Mouse (Mus musculus) layer of hippocampus, postnatal 14 days (tissue): ENCODE results near the gene Necab3. TPM values are rescaled to one million over a fixed set of nuclear protein-coding genes. Genes with fewer than 3 reads are reported as not detected.

Experiments used
- DNase-seq, 2 experiments: peaks; one replicate each; pipeline ENCODE4 v3.0.0; 2021 to 2022; ENCODE audit warnings: low spot score in 2 of 2, mixed read lengths in 1 of 2
- total RNA-seq, 2 experiments: library from RNA; stranded (reverse); gene quantifications; 2 replicates each; pipeline ENCODE4 v1.2.3; 2021

The Necab3 gene
- total RNA-seq, 2 experiments from 2014 or later: 27.7 to 28.0 TPM

DNA sequence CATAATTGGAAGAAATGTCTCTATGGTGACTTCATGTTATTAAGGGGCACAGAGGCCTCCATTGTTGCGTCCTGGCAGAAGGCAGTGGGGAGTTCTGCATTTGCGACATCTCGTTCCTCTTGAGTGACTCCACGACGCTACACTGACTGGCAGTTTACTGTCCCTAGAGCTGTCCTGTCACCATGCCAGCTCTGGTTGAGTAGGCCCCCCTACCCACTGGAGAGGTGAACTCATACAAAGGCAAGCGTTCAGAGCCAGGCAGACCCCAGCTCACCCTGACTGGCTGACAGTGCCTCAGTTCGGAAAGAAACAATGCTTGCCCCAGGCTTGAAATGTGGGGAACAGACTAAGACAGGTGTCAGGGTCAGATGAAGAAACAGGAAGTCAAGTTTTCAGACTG lies 15.6 kb upstream of the Necab3 start:
- DNase-seq: no peak

DNA sequence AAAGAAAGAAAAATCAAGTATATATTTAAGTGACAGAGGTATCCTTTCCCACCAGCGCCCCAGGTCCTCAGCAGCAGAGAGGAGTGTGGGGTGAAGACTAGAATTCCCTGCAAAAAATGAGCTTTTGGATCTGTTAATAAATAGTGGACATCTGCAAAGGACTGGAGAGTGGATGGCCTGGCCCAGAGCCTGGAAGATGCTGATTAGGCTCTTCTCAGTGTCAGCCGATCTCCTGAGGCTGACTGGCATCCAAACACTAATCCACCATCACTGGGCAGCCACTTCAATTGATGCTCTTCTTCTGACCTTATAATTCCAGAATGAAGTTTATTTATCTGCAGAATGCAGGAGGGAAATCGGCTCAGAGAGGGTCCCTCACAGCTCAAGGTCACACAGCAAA lies 14.3 kb upstream of the Necab3 start:
- no peak for DNase-seq

DNA sequence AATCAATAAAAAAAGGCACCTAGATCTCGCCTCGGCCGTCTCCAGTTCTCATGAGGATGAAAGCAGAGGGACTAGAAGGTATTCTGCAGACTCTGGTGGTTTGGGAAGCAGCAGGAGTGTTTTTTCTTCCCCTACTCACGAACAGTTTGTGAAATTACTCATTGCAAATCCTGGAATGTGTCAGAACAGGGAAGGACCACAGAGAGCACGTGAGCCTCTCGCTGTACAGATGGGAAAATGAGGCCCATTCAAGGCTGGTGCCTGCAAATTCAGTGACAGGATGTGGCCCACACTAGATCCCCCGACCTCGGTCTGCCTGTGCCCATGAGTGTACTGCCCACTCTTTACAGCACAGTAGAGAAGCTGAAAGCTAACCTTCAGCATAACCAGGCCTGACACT lies 13.3 kb upstream of the Necab3 start:
- peak in 1 of 2 experiments; percentile 40 for DNase-seq

DNA sequence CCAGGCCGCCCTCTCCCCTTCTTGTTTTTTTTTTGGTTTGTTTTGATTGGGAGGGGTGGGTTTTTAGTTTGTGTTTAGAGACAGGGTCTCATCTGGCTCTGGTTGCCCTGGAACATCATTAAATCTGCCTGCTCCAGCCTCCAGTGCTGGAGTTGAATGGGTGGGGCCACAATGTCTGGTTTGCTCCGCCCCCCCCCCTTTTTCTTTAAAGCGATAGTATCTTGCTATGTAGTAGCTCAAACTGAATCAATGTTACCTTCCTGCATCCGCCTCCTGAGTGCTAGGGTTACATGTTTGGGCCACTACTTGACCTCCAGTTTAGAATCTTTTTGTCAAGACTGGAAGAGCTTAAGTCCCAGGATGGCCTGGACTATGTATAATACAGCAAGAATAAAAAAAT lies 12.6 kb upstream of the Necab3 start:
- no peak for DNase-seq

DNA sequence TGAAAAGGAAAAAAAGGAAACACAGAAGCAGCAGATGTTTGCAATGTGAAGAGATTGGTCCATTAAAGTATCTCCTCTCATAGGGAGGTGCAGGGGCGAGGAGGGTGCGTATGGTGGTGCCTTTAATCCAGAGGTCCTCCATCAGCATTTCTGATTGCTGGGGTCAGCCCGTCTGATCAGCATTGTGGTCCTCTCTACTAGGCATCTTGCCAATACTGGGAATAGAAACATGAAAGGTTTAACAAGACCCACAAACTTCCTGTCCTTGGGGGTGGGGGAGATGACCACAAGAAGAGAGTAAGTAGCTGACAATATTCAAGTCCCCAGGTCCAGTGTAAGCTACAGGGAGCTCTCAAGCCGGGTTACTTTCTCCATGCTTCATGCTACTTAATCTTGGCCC lies 12.0 kb upstream of the Necab3 start:
- no peak for DNase-seq

DNA sequence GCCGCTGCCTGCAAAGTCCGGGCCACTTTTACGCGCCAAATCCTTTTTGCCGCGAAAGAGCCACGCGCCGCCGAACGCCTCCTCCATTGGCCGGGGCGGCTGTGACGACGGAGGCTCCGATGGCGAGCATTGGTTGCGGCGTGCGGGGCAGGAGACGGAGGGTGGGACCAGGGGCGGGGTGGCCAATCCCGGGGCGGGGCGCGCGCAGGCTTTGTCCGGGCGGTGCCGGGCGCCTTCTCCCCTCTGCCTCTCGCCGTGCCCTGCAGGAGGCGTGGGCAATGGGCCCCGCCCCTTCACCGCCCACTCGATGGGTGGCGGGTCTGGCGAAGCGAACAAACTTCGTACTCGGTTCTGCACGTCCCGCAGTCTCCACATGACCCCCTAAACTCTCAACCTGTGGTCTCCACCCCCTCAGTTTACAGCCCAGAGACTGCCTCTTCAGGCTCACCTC lies 11.2 kb upstream of the Necab3 start, which contains the start of gene E2f1:
Gene E2f1, minus strand, starts transcription at position 57 of the 451 bp plus-strand sequence.
- peak; percentile 90 to 95 for DNase-seq

DNA sequence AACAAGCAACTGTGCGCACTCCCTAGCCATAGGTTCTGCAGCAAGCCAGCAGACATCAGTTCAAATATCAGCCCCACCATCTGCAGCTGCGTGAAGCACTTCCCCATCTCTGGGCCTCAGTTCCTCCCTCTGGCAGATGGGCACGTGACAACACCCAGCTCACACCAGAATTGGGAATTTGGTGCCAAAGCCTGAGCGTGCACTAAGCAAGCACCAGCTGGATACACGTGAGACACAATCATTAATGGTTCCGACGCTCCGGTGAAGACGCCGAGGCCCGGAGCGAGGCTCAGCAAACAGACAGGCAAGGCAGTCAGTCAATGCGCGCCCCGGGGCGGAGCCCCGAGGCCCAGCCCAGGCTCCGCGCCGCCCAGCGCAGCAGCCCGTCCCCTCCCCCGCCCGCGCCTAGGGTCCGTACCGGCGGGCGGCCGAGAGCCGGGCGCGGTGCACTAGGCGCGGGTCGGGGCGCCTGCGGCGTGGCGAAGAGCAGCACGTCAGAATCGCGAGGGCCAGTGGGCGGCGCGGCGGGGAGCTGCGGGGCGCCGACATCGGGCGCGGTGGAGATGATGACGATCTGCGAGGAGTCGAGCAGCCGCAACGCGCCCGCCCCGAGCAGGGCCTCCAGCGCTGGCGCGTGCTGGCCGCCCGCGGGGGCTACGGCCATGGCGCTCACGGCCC lies 10.5 kb upstream of the Necab3 start:
- peak in 1 of 2 experiments; percentile 57 for DNase-seq

DNA sequence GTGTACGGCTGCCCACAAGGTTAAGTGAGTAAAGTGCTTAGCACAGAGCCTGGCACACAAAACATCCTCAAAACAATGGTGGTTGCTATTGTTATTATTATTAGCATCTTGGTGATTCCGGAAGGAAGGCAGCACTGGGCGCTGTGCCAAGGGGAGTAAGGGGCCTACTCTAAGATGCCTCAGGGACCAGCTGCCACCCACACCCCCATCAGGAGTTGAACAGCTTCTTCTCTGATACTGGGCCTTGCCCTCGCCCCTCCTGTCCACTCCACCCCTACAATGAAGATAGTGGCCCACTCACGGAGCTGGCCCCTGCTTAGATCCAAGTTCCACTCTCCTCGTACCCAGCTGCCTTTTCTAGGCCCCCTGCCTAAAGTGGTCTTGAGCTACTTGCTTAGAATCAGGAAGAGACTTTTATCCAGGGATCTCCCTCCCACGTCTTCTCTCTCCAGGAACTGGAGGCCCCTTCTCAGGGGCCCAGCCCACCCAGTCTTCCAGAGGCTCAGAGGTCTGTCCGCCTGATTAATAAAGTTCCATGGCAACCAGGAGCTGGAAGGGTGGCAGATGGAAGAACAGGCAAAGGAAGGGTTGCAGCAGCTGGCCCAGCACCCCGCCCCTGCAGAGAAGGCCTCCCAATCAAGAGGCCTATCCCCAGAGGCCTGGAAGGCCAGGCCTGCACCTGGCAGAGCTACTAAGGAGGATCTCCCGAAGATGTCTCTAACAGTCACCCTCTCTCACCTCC lies 9.8 kb upstream of the Necab3 start:
- no peak for DNase-seq

DNA sequence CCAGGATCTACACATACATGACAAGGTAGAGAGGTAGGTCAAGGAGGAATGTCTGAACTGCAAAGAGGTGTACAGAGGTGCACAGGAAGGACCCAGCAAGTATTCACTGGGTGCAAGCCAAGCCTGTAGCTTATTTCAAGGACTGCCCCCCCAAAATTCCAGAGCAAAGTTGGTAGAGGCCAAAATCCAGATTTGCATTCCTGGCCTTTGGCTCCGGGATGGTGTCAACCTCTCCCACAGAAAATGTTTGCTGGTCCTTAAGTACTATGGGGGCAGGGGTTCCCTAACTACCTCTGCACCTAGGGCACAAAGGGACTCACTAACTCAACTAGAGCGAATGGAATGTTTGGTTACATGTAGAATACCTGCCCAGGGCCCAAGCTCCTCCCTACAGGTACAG lies 9.1 kb upstream of the Necab3 start:
- no peak for DNase-seq

DNA sequence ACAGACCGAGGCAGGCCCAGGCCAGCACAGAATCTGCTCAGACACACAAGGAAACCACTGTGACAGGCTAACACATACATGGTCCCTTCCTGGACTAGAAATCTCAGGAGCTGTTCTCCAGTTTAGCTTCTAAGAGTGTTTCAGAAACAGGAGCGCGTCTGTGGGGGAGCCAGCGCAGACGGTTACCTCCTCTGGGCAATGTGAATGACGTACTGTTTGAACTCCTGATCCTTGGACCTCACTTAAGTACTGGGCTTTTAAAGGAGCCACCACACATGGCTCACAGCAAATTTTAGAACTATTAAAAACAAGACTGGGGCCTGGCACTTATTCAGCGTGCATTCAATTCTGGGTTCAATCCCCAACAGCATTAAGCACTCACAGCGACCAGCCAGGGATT lies 8.0 kb upstream of the Necab3 start:
- DNase-seq: no peak

DNA sequence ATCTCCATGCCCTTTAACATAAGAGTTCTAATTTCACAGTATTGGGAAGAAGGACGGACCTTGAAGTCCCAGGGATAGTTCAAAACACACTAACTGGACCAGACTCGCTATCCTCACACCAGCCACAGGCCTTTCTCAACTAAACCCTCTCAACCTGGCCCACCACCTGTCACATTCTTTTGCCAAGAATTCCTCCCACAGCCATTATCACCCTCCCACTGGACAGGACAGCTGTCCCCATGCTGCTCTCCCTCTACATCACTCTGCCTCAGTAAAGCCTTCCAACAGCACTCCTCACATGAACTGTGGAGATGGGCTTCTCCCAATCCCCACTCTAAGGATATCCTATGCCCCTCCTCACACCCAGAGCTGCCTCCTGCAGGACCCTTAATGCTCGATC lies 6.9 kb upstream of the Necab3 start:
- no peak for DNase-seq

DNA sequence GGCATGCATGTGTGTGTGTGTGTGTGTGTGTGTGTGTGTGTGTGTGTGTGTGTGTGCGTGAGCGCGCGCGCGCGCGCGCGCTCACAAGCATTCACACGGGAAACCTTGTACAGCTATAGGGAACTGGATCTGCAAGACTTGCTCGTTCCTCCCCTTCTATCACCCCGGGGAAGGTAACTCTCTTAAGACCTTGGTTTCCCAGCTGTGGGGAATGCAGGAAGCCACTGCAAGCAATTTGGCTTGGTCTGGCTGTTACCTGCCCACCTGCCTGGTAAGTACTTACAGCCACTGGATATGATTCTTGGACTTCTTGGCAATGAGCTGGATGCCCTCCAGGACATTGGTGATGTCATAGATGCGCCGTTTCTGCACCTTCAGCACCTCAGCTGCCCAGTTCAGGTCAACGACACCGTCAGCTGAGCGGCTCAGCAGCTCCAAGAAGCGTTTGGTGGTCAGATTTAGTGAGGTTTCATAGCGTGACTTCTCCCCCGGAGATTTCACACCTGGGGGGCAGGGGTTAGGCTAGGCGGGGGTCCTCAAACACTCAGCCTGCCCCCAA lies 5.0 kb upstream of the Necab3 start:
- no peak for DNase-seq

DNA sequence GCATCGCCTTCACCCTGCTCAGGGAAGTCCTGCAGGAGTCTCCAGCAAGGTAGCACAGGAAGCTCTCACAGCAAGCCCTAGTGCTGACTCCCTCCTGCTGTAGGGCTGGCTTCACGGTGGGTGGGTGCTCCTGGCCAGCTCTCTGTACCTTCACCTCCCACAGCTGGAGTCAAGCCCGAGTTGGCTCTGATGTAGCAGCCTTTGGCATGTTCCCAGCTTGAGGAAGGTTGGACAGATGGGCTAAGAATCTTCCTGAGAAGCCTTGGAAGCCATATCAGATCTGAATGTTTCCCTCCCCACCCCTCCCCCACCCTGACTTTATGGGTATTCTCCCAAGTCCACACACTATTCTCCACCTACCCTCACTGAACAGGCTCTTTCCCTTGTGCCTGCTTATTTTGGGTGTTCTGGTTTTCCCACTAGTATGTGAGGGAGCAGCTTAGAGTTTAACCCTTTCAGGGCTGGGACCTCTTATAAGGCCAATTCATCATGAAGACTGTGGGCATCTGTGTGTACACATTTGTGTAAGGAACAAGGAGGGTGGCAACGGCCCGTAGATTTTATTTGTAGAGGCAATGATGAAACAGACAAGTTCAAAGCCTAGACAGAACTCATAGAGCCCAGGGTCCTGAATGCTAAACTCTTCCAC lies 1.4 kb downstream of the Necab3 start:
- no peak for DNase-seq

DNA sequence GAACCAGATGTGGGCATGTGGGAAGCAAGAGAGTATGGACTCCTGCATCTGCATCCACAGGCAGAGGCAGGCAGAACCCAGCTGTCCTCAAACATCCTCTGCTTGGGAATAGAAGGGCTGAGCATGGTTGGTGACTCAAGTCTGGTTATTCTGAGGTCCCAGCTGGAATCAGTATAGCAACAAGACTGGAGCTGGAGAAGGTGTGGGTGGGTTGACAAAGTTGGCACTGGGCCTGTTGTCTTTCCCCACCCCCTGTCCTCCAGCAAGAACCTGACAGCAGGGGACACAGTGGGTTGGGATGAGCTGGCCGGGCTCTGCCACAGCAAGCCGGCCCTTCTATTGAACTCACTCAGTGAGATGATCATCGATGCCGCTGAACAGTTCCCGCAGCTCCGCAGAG lies 3.5 kb downstream of the Necab3 start:
- no peak for DNase-seq

DNA sequence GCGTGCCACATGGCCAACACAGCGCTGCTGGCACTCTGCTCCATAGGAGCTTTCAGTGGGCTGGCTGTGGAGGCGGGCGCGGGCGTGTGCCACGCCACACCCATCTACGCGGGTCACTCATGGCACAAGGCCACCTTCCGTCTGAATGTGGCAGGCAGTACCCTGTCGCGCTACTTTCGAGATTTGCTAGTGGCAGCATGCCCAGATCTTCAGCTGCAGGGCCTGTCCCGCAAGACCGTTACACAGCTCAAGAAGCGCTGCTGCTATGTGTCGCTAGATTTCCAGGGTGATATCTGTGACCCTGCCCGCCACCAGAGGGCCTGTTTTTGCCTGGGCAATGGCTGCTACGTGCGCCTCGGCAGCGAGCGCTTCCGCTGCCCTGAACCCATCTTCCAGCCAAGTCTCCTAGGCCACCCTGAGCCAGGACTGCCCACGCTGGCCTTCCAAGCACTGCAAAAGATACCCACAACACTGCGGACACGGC lies 6.2 kb downstream of the Necab3 start:
- peak; percentile 74 to 76 for DNase-seq

DNA sequence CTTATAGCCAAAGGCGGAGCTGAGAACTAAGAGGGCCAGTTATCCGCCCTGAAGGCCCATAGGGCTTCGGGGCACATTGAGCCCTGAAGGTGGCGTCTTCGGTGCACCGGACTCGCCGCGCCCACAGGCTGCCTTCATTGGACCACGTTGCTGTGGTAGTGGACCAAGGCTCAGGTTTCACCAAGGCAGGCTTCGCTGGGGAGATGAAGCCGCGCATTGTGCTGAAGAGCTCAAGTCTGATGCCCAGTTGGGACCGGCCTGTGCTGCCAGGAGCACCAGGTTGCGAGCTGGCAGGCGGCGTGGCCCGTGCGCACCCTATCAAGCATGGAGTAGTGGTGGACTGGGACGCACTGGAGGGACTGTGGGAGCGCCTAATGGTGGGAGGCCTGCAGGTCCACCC lies 6.8 kb downstream of the Necab3 start:
- DNase-seq: no peak

DNA sequence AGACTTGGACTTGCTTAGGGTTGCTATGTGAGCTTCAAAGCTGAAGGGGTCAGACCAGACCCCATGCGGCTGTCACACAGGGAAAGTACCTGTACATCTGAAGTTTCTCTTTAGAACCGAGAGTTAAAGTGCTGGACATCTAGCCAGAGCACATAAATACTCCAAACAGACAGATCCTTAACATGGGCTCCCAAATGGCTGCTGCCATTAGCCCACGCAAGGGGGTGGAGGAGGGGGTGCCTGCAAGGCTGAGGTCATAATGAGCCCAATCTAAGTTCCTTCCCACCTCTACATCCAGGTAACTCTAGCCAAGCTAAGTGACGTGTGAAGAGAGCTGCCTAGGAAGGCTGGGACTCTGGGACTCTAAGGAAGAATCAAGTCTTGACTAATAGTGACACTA lies 7.2 kb downstream of the Necab3 start, which contains the start of gene Actl10:
Gene Actl10, plus strand, starts transcription at position 301 of the 400 bp plus-strand sequence.
- DNase-seq: no peak

DNA sequence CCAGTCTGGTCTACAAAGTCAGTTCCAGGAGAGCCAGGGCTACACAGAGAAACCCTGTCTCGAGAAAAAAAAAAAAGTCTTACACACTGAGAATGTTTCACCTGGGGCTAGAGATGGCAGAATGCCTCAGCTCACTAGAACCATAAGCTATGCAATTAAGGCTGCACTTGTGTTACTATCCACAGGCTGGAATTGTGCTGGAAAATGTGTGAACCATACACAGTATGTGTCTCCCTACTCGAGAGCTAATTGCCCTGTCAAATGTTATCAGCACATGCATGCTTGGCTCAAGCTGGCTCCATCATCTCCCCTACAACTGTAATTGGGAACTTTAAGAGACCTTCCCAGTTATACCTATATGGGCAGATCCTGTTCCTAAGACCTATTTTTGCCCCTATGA lies 7.8 kb downstream of the Necab3 start:
- no peak for DNase-seq

DNA sequence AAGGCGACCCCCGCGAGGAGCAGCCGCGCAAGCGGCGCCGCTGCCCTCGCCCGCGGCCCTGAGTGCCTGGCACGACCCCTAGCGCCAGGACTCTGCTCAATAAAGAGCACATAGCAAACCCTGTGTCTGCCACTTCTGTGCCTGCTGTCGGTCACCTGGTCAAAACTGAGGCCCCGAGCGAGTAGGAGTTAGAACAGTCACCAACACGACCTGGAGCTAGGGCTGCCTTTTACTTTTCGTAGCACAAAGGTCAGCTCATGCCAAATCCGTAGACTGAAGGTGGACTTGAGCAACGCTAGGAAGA lies 8.9 kb downstream of the Necab3 start:
- DNase-seq: no peak

DNA sequence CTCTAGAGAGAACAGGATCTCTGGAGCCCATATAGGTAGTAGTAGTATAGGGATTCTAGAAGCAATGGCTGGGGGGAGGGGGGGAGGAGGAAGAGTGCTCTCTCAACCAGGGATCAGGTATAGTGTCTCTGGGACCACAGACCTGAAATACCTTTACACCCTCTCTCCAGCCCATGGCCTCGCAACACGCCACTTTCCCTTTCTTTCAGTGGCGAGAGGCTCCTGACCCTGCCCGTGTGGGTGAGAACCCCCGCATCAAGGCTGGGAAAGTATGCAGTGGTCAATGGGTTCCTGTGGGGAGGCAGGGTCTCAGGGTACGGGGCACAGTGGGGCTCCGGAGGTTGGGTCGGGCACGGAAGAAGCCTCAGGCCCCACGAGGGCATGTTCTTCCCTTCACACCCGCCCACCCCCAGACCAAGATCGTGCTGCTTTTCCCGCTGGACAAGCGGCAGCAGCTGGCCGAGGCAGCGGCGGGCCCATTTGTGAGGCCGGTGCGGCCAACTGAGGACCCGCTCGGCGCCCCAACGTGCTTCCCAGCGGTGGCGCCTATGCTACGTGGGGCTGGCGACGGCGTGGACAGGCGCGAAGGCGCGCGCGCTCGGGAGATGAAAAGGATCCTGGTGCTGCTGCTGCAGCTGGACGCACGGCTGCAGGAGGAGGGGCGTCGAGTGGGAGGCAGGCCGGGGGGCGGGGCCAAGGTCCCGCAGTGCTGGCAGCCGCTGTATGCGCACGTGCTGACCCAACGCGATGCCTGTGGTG lies 9.4 kb downstream of the Necab3 start:
- DNase-seq: no peak

DNA sequence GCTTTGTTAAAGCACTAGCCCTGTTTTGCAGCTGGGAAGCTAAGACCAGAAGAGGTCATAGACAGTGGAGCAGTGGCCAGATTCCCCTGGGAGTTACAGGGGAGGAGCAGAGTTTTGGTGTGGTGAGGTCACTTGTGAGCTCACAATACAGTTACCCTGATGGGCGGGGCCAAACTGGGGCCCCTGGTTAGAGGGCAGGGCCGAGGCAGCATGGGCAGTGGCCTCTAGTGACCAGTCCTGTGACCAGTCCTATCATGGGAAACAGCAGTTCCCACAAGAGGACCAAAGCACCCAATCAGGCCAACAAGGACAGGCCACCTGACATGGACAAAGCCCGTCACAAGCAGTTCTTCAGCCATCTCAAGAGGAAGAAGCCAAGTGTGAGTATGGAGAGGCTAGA lies 10.0 kb downstream of the Necab3 start:
- no peak for DNase-seq
